Mouse (Mus musculus) small intestine, adult 2 months (tissue): ENCODE results near the gene Vmn1r223.

Experiments used
- CTCF ChIP-seq: fragments of 200-500 bp; IDR thresholded peaks from 2 replicates; pipeline ENCODE4 v1.5.1; 2012; ENCODE audit warnings: low read depth, mild to moderate bottlenecking, control low read depth, inconsistent platforms, low read length, moderate library complexity, mixed read lengths; ENCODE audit not compliant: insufficient replicate concordance, insufficient read length; ENCODE audit errors: extremely low read depth
- POLR2A ChIP-seq: fragments of 200-500 bp; IDR thresholded peaks from 2 replicates; pipeline ENCODE4 v1.6.1; 2012; ENCODE audit warnings: low read depth, mild to moderate bottlenecking, control low read depth, inconsistent platforms, low read length, moderate library complexity

GRCm38 (mm10) chr13:23279576-23279975, 32.6 kb downstream of the Vmn1r223 start:
- TF ChIP-seq CTCF: no peak
- TF ChIP-seq POLR2A: no peak
